Mouse (Mus musculus) kidney, embryonic 14.5 days (tissue): Measurements from ENCODE around the gene Lcat. TPM values are rescaled to one million over a fixed set of nuclear protein-coding genes. Genes with fewer than 3 reads are reported as not detected.
"Not testable (repeated sequence)": the region's sequence is repeated elsewhere in the genome, so short reads cannot be mapped to it uniquely, and the experiment has no call there.

Experiments
- ATAC-seq: fragments of 200-750 bp; cut with Nextera tagmentation; 2 replicates; pipeline ENCODE4 v1.8.0; 2017; ENCODE audit warnings: moderate number of reproducible peaks, mild to moderate bottlenecking, moderate TSS enrichment, moderate library complexity; ENCODE audit not compliant: low FRiP score, low TSS enrichment
- H3K27ac ChIP-seq: fragments of 300-500 bp; sonication (generic); 2 replicates; pipeline ENCODE4 v1.5.1; 2014; ENCODE audit warnings: low read depth, mild to moderate bottlenecking, low read length, moderate library complexity, mixed read lengths
- H3K27me3 ChIP-seq: fragments of 300-500 bp; sonication (generic); 2 replicates; pipeline ENCODE4 v1.6.1; 2014; ENCODE audit warnings: mild to moderate bottlenecking, low read length; ENCODE audit not compliant: control insufficient read depth, insufficient read depth
- H3K36me3 ChIP-seq: fragments of 300-500 bp; sonication (generic); 2 replicates; pipeline ENCODE4 v1.6.1; 2014; ENCODE audit warnings: low read length, mixed read lengths; ENCODE audit not compliant: control insufficient read depth, insufficient read depth
- H3K4me1 ChIP-seq: fragments of 300-500 bp; sonication (generic); 2 replicates; pipeline ENCODE4 v1.6.1; 2014; ENCODE audit warnings: low read length, mixed read lengths; ENCODE audit not compliant: control insufficient read depth, insufficient read depth
- H3K4me2 ChIP-seq: fragments of 300-500 bp; sonication (generic); replicated peaks from 2 replicates; pipeline ENCODE4 v1.6.1; 2014; ENCODE audit warnings: low read depth, mild to moderate bottlenecking, low read length
- H3K4me3 ChIP-seq: fragments of 300-500 bp; sonication (generic); 2 replicates; pipeline ENCODE4 v1.5.1; 2014; ENCODE audit warnings: mild to moderate bottlenecking, low read length
- H3K9ac ChIP-seq: fragments of 300-500 bp; sonication (generic); 2 replicates; pipeline ENCODE4 v1.6.1; 2014; ENCODE audit warnings: low read depth, mild to moderate bottlenecking, low read length, moderate library complexity
- H3K9me3 ChIP-seq: fragments of 300-500 bp; sonication (generic); 2 replicates; pipeline ENCODE4 v1.6.1; 2016; ENCODE audit warnings: low read length; ENCODE audit not compliant: control insufficient read depth
- WGBS: fragments of 180-500 bp; shearing (Covaris S2); extraction: QIAGEN DNeasy Blood & Tissue Kit; methylation state at CpG from one replicate; pipeline ENCODE4 v1.1.7; 2014; 5-methylcytosine and 5-hydroxymethylcytosine counted together
- polyA plus RNA-seq: library from polyadenylated mRNA; unstranded; fragments of >200 nt; fragmentation: Nextera tagmentation; extraction: Ambion mirVana; gene quantifications from 2 replicates; pipeline ENCODE4 v1.2.1, GENCODE M21; 2014

Gene Lcat
- polyA plus RNA-seq: 0.89 and 1.6 TPM in 2 replicates

GRCm38 (mm10) chr8:105943321-105943739, at the start of gene Lcat:
Lcat (minus strand) TSS chr8:105943382.
- 90% methylated on average over 8 of the region's 8 CpGs for WGBS
- Histone ChIP-seq H3K27me3 (no peaks in the 10 kb centered on the region), H3K9ac (no peak within 1 kb of the TSS), H3K9me3 (no peaks in the 10 kb centered on the region), H3K36me3 (peaks cover 57% of the 10 kb centered on the region), H3K4me1 (peaks cover 3% of the 10 kb centered on the region), H3K4me2 (no peak within 1 kb of the TSS), H3K4me3 (no peak within 1 kb of the TSS), H3K27ac (no peak within 1 kb of the TSS)
- ATAC-seq: no peak

- Histone ChIP-seq H3K4me2 (no peak overlapping the region), H3K9me3 (no peaks in the 10 kb centered on the region), H3K4me3 (no peak overlapping the region), H3K27ac (no peak overlapping the region), H3K4me1 (no peaks in the 10 kb centered on the region; the same call in 1 of the 2 replicates), H3K27me3 (no peaks in the 10 kb centered on the region), H3K9ac (no peak overlapping the region), H3K36me3 (no peaks in the 10 kb centered on the region)
- WGBS: 60% methylated on average over 5 of the region's 5 CpGs
- ATAC-seq: no peak
These were observed 49.3 kb upstream of the Lcat start for GRCm38 (mm10) chr8:105992499-105992898.

- no peak overlapping the region for H3K4me2 ChIP-seq
- WGBS: 91% methylated on average over 2 of the region's 2 CpGs
- no peaks in the 10 kb centered on the region for H3K9me3 ChIP-seq
- no peaks in the 10 kb centered on the region; the same call in 1 of the 2 replicates for H3K4me1 ChIP-seq
- ATAC-seq: peak; percentile 35; the same call in 1 of the 2 replicates
- H3K4me3 ChIP-seq: no peak overlapping the region
- H3K36me3 ChIP-seq: no peaks in the 10 kb centered on the region
- no peaks in the 10 kb centered on the region for H3K27me3 ChIP-seq
- H3K27ac ChIP-seq: no peak overlapping the region
- 0 out of 2 replicates have a peak overlapping the region, but pooled peaks have one; percentile 14 for H3K9ac ChIP-seq
These were observed 48.4 kb upstream of the Lcat start for GRCm38 (mm10) chr8:105991546-105991945.

- Histone ChIP-seq H3K27ac (no peak within 1 kb of the TSS), H3K4me1 (no peaks in the 10 kb centered on the region; the same call in 1 of the 2 replicates), H3K4me2 (no peak within 1 kb of the TSS; the same call in 1 of the 2 replicates), H3K9ac (0 out of 2 replicates have a peak within 1 kb of the TSS, but pooled peaks have one; percentile 14), H3K9me3 (no peaks in the 10 kb centered on the region), H3K27me3 (no peaks in the 10 kb centered on the region), H3K4me3 (no peak within 1 kb of the TSS), H3K36me3 (no peaks in the 10 kb centered on the region)
- peak; percentile 90 for ATAC-seq
- 12% methylated on average over 15 of the region's 15 CpGs for WGBS
These were observed 47.7 kb upstream of the Lcat start, which contains the start of gene Dus2 for GRCm38 (mm10) chr8:105990856-105991387. Dus2 (plus strand) TSS chr8:105991337.

GRCm38 (mm10) chr8:105988546-105988945, 45.4 kb upstream of the Lcat start:
- H3K9me3 ChIP-seq: no peaks in the 10 kb centered on the region
- H3K27me3 ChIP-seq: no peaks in the 10 kb centered on the region
- no peak overlapping the region for H3K4me2 ChIP-seq
- no peak overlapping the region for H3K27ac ChIP-seq
- H3K4me3 ChIP-seq: no peak overlapping the region
- ATAC-seq: no peak
- H3K9ac ChIP-seq: no peak overlapping the region
- no peaks in the 10 kb centered on the region; the same call in 1 of the 2 replicates for H3K4me1 ChIP-seq
- WGBS: 84% methylated on average over 11 of the region's 11 CpGs
- H3K36me3 ChIP-seq: no peaks in the 10 kb centered on the region

- ATAC-seq, H3K9me3 ChIP-seq, H3K4me3 ChIP-seq, H3K36me3 ChIP-seq, H3K4me2 ChIP-seq, H3K9ac ChIP-seq, H3K27me3 ChIP-seq, H3K27ac ChIP-seq, H3K4me1 ChIP-seq: not testable (repeated sequence)
- 79% methylated on average over 11 of the region's 11 CpGs for WGBS
These were observed 40.2 kb upstream of the Lcat start for GRCm38 (mm10) chr8:105983406-105983805.

- Histone ChIP-seq H3K9ac (no peak overlapping the region), H3K4me2 (no peak overlapping the region), H3K36me3 (no peaks in the 10 kb centered on the region), H3K27me3 (no peaks in the 10 kb centered on the region), H3K27ac (no peak overlapping the region), H3K4me3 (no peak overlapping the region), H3K9me3 (no peaks in the 10 kb centered on the region), H3K4me1 (no peaks in the 10 kb centered on the region)
- no peak for ATAC-seq
- 89% methylated on average over 1 of the region's 1 CpGs for WGBS
These were observed 38.0 kb upstream of the Lcat start for GRCm38 (mm10) chr8:105981146-105981545.

- no peak within 1 kb of the TSS for H3K4me2 ChIP-seq
- WGBS: 90% methylated on average over 15 of the region's 15 CpGs
- no peaks in the 10 kb centered on the region for H3K36me3 ChIP-seq
- ATAC-seq: no peak
- H3K27ac ChIP-seq: no peak within 1 kb of the TSS
- no peaks in the 10 kb centered on the region for H3K27me3 ChIP-seq
- H3K4me1 ChIP-seq: no peaks in the 10 kb centered on the region
- no peak within 1 kb of the TSS for H3K4me3 ChIP-seq
- H3K9me3 ChIP-seq: no peaks in the 10 kb centered on the region
- no peak within 1 kb of the TSS for H3K9ac ChIP-seq
These were observed 36.1 kb upstream of the Lcat start, which contains the start of gene Dpep3 for GRCm38 (mm10) chr8:105979325-105979724. Dpep3 (minus strand) TSS chr8:105979429.

- Histone ChIP-seq H3K4me3 (no peak overlapping the region), H3K4me1 (no peaks in the 10 kb centered on the region), H3K36me3 (no peaks in the 10 kb centered on the region), H3K9me3 (no peaks in the 10 kb centered on the region), H3K9ac (no peak overlapping the region), H3K4me2 (no peak overlapping the region), H3K27me3 (no peaks in the 10 kb centered on the region), H3K27ac (no peak overlapping the region)
- 70% methylated on average over 7 of the region's 7 CpGs for WGBS
- no peak for ATAC-seq
These were observed 32.2 kb upstream of the Lcat start for GRCm38 (mm10) chr8:105975363-105975762.
